Mouse (Mus musculus) kidney, embryonic 15.5 days (tissue): Measurements from ENCODE around the gene Dtx1. TPM values are rescaled to one million over a fixed set of nuclear protein-coding genes. Genes with fewer than 3 reads are reported as not detected.

Source experiments
- ATAC-seq: fragments of 200-750 bp; cut with Nextera tagmentation; replicated peaks from 2 replicates; pipeline ENCODE4 v1.8.0; 2017; ENCODE audit warnings: moderate TSS enrichment; ENCODE audit not compliant: low FRiP score
- H3K27ac ChIP-seq: fragments of 300-500 bp; sonication (generic); 2 replicates; pipeline ENCODE4 v1.5.1; 2015; ENCODE audit warnings: mild to moderate bottlenecking, inconsistent platforms
- H3K27me3 ChIP-seq: fragments of 300-500 bp; sonication (generic); 2 replicates; pipeline ENCODE4 v1.6.1; 2015; ENCODE audit warnings: inconsistent platforms
- H3K36me3 ChIP-seq: fragments of 300-500 bp; sonication (generic); 2 replicates; pipeline ENCODE4 v1.6.1; 2015; ENCODE audit warnings: inconsistent platforms
- H3K4me1 ChIP-seq: fragments of 300-500 bp; sonication (generic); 2 replicates; pipeline ENCODE4 v1.6.1; 2015; ENCODE audit warnings: inconsistent platforms
- H3K4me2 ChIP-seq: fragments of 300-500 bp; sonication (generic); 2 replicates; pipeline ENCODE4 v1.6.1; 2015; ENCODE audit warnings: moderate library complexity, mild to moderate bottlenecking, inconsistent platforms
- H3K4me3 ChIP-seq: fragments of 300-500 bp; sonication (generic); replicated peaks from 2 replicates; pipeline ENCODE4 v1.5.1; 2015; ENCODE audit warnings: mild to moderate bottlenecking, inconsistent platforms
- H3K9ac ChIP-seq: fragments of 300-500 bp; sonication (generic); 2 replicates; pipeline ENCODE4 v1.6.1; 2015; ENCODE audit warnings: mild to moderate bottlenecking, inconsistent platforms
- H3K9me3 ChIP-seq: fragments of 300-500 bp; sonication (generic); replicated peaks from 2 replicates; pipeline ENCODE4 v1.6.1; 2016; ENCODE audit warnings: inconsistent platforms
- WGBS: fragments of 180-500 bp; shearing (Covaris S2); methylation state at CpG from one replicate; pipeline ENCODE4 v1.1.7; 2015; ENCODE audit warnings: mixed read lengths; 5-methylcytosine and 5-hydroxymethylcytosine counted together
- polyA plus RNA-seq: library from polyadenylated mRNA; unstranded; fragments of >200 nt; fragmentation: Nextera tagmentation; extraction: Ambion mirVana; gene quantifications from 2 replicates; pipeline ENCODE4 v1.2.1, GENCODE M21; 2015

Dtx1 gene
- polyA plus RNA-seq, 1 experiment from 2014 or later: 8.5 TPM

DNA sequence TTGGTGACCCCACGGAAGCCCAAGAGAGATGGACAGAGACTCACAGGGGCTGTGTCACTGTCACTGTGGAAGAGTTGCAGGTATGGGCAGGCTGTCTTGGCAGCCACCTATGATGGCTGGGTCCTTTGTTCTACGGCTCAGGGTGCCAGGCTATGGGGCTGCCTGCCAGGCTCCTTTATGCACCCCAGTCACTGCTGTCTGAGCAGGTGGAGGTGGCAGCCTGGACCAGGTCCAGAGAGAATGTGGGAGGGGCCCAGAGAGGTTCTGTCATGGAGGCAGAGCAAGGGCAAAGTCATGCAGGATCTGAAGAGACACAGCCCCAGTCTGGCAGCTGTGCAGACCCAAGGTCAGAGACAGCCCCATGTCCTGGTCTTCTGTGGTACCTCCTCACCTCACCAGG lies 8.8 kb downstream of the Dtx1 start:
- H3K27me3 ChIP-seq: peaks cover 31% of the 10 kb centered on the region; the same call in 1 of the 2 replicates
- no peaks in the 10 kb centered on the region for H3K9me3 ChIP-seq
- no peak for ATAC-seq
- H3K36me3 ChIP-seq: no peaks in the 10 kb centered on the region
- 81% methylated on average over 2 of the region's 2 CpGs for WGBS
- no peak overlapping the region for H3K9ac ChIP-seq
- H3K4me2 ChIP-seq: no peak overlapping the region
- no peak overlapping the region for H3K27ac ChIP-seq
- no peak overlapping the region for H3K4me3 ChIP-seq
- peaks cover 16% of the 10 kb centered on the region for H3K4me1 ChIP-seq

DNA sequence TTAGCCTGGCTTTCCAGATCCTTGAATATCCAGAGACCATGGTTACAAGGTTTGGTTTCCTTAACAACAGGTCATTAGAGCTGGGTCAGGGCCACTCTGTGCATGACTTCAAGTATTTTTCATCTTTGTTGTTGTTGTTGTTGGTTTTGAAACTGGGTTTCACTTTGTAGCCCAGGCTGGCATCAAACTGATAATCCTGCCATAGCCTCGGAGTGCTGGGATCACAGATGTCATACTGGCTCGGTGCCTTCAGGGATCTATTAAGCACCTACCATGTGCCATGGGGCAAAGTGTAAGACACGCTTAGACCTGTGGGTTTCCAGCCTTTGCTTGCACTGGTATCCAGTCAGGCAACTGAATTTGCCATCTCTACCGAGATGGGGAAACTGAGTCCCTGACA lies 9.3 kb downstream of the Dtx1 start:
- H3K27me3 ChIP-seq: peaks cover 36% of the 10 kb centered on the region
- H3K4me2 ChIP-seq: no peak overlapping the region
- no peak for ATAC-seq
- no peaks in the 10 kb centered on the region for H3K9me3 ChIP-seq
- no peak overlapping the region for H3K4me3 ChIP-seq
- no peaks in the 10 kb centered on the region for H3K36me3 ChIP-seq
- H3K9ac ChIP-seq: no peak overlapping the region
- no peak overlapping the region for H3K27ac ChIP-seq
- peaks cover 16% of the 10 kb centered on the region for H3K4me1 ChIP-seq
- 94% methylated on average over 4 of the region's 4 CpGs for WGBS

DNA sequence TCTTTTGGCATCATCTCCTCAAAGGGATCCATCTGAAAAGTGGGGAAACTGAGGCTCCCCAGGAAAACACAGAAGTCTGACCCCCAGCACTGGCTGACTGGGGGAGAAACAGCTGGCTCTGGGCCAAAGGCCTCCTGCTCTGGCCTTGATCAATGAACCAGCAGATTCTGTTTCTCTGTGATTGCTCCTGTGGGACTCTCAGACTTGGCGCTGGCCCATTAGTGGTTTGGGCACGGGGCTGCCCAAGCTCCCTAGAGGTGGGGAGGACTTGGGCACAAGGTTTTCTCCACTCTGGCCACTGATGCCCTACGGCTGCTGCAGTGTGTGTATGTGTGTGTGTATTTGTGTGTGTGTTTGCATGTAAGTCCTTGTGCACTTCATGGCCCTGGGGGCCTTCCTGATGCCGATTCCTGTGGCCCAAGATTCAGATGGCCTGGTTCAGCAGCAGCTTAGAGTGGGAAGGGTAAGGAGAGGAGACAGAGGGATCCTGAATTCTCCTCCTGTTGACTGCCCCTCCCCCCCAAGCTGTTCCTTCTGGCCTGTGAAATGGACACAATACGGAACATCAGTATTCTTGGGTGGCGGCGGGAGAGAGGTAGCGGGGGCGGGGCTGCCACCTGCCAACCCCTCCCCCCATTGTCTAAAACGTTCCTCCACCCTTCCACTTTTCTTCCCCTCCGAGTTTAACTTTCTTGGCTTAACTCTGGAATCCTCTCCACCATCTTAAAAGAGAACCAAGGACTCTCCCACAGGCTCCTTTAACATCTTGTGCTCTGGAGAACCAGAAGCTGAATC lies 10.5 kb downstream of the Dtx1 start:
- Histone ChIP-seq H3K27me3 (peaks cover 43% of the 10 kb centered on the region), H3K4me2 (no peak overlapping the region), H3K4me3 (no peak overlapping the region), H3K9ac (no peak overlapping the region), H3K27ac (no peak overlapping the region), H3K9me3 (no peaks in the 10 kb centered on the region), H3K4me1 (peaks cover 7% of the 10 kb centered on the region), H3K36me3 (no peaks in the 10 kb centered on the region)
- ATAC-seq: no peak
- 58% methylated on average over 11 of the region's 11 CpGs for WGBS

DNA sequence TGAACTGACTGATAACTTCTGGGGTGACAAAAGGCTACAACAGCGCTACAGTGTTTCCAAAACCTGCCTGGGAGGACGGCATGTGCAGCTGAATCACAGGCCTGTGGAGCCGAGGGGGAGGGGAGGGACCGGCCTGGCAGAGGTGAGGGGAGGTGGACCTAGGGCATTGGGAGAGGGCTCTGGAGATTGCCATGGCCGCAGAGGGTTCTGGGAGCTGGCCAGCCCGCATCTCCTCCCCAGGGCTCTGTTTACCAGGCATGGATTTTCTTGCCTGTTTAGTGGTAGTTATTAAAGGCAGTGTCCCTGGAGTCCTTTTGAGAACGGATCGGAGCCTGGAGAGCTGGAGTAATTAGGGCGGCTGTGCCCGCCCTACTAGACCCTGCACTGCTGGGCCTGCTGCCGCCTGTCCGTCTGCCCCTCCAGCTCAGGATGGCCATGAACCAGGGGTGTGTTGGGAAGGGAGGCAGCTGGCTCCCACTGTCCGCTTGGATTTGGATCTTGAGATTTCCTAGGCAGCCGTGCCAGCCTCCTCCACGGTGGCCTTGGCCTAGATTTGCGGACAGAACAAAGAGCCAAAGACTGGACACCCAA lies 12.8 kb downstream of the Dtx1 start:
- H3K4me2 ChIP-seq: no peak overlapping the region
- no peak overlapping the region for H3K4me3 ChIP-seq
- H3K4me1 ChIP-seq: peaks cover 13% of the 10 kb centered on the region
- no peak for ATAC-seq
- no peaks in the 10 kb centered on the region for H3K36me3 ChIP-seq
- no peak overlapping the region for H3K27ac ChIP-seq
- no peaks in the 10 kb centered on the region for H3K9me3 ChIP-seq
- H3K27me3 ChIP-seq: peaks cover 62% of the 10 kb centered on the region
- WGBS: 39% methylated on average over 16 of the region's 16 CpGs
- no peak overlapping the region for H3K9ac ChIP-seq

DNA sequence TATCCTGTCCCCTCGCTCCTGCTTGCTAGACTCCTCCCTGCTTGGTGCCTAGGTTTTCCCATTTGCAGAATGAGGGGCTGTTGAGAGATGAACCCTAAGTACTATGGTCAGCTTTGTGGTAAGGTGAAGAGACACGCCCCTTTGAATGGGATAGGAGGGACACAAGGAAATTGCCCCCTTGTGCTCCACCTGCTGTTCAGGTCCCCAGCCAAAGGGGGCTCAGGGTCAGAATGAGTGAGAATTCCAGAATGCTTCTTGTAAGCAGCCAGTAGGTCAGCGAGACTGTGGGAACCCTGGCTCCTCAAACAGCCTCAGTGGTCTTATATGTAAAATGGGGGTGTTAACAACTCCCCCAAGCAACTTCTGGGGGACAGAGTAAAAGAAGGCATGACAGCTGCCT lies 13.5 kb downstream of the Dtx1 start:
- H3K4me1 ChIP-seq: peaks cover 13% of the 10 kb centered on the region
- 53% methylated on average over 3 of the region's 3 CpGs for WGBS
- no peak overlapping the region for H3K4me2 ChIP-seq
- H3K4me3 ChIP-seq: no peak overlapping the region
- no peaks in the 10 kb centered on the region for H3K36me3 ChIP-seq
- no peak overlapping the region for H3K9ac ChIP-seq
- H3K9me3 ChIP-seq: no peaks in the 10 kb centered on the region
- H3K27ac ChIP-seq: no peak overlapping the region
- ATAC-seq: no peak
- H3K27me3 ChIP-seq: peaks cover 69% of the 10 kb centered on the region

DNA sequence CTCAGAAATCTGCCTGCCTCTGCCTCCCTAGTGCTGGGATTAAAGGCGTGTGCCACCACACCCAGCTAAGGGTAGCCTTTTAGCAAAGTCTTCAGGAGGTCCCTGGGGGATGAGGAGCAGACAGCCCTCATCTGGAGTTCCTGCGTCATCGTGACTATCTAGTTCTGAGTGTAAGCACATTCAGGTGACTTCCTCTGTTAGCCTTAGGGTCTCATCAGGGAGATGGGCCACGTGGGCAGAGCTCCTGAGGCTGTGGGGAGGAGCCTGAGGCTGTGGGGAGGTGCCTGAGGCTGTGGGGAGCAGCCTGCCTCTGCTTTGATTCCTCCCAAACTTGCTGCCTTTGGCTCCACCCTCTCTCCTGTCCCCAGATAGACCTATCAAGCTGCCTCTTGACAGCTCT lies 14.9 kb downstream of the Dtx1 start:
- H3K4me2 ChIP-seq: no peak overlapping the region
- ATAC-seq: no peak
- no peak overlapping the region for H3K9ac ChIP-seq
- H3K36me3 ChIP-seq: no peaks in the 10 kb centered on the region
- WGBS: 52% methylated on average over 4 of the region's 4 CpGs
- H3K9me3 ChIP-seq: no peaks in the 10 kb centered on the region
- H3K27ac ChIP-seq: no peak overlapping the region
- H3K4me3 ChIP-seq: no peak overlapping the region
- peaks cover 17% of the 10 kb centered on the region for H3K4me1 ChIP-seq
- H3K27me3 ChIP-seq: peaks cover 80% of the 10 kb centered on the region

DNA sequence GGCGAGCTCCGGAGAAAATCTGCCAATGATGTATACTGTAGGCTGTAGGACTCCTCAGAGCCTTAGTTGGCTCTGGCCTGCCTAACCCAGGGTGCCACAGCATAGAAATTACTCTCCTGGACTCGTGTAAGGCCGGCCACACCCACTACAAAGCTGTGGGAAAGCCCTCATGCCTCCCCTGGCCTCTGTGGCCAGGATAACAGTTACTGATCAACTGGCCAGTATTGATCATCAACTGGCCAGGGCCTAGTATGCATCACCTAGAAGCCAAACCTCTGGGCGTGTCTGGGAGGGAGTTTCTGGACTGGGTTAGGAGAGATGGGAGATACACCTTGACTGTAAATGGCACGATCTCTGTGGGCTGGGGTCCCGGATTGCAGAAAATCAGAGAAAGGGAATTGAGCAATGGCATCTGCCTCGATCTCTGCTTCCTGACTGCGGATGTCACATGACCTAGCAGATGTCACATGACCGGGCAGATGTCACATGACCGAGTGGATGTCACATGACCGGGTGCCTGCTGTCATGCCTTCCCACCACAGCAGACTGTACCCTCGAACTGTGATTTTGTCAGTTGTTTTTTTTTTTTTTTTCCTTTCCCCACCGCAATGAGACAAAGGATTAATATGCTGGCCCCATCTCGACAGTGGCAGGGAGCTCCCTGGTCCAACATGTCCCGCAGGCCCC lies 15.5 kb downstream of the Dtx1 start:
- Histone ChIP-seq H3K9ac (no peak overlapping the region), H3K9me3 (no peaks in the 10 kb centered on the region), H3K27ac (no peak overlapping the region), H3K36me3 (no peaks in the 10 kb centered on the region), H3K4me3 (no peak overlapping the region), H3K4me2 (no peak overlapping the region), H3K27me3 (peaks cover 85% of the 10 kb centered on the region), H3K4me1 (peaks cover 23% of the 10 kb centered on the region)
- ATAC-seq: no peak
- WGBS: 77% methylated on average over 16 of the region's 16 CpGs

DNA sequence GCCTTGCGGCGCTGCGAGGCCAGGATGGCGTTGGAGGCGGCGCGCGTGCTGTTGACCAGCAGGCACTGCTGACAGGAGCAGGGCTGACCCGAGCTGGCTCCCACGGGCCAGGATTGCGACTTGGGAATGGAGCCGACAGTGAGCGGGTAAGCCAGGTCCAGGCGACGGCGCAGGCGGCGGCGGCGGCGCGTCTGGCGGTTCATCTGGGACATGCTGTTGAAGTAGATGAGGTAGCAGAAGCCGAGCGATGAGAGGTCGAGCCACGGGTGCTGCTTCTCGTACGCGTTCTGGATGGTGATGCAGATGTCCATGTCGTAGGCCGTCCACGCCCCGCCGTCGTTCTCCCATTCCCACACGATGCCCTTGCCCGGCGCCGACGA lies 17.0 kb downstream of the Dtx1 start:
- Histone ChIP-seq H3K4me1 (peaks cover 19% of the 10 kb centered on the region), H3K4me2 (peak overlapping the region; percentile 56), H3K9me3 (no peaks in the 10 kb centered on the region), H3K27ac (no peak overlapping the region), H3K27me3 (peaks cover 76% of the 10 kb centered on the region), H3K9ac (peak overlapping the region; percentile 31), H3K4me3 (peak overlapping the region; percentile 27), H3K36me3 (no peaks in the 10 kb centered on the region)
- no peak for ATAC-seq
- 5% methylated on average over 41 of the region's 41 CpGs for WGBS

DNA sequence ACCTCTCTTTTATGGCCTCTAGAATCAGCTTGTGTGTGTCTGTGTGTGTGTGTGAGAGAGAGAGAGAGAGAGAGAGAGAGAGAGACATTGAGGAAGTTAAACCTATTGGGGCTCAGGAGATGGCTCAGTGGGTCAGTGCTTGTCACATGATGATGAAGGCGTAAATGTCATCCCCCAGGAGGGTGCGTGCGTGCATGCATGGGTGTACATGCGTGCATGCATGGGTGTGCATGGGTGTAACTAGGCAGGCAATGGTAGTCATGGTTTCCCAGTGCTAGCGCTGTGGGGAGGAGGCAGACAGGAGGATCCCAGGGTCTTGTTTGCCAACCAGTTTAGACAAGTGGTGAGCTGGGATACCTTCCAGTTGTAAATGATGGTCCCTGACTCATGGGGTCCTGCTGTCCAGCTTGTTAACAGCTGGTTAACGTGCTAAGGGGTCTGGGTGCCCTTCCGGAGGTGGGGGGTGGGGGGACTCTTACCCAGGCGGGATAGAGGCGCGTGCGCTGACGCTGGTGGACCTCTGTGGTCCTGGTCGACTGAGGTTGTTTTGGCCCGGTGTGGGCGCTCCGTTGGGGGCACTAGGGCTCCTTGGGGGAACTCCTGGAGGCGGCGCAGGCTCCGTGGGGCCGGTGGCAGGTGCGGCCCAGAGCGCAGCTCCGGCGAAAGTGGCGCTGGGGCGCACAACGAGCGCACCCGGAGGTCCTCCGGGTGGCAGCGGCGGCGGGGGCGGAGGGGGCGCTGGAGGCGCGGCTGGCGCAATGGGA lies 17.6 kb downstream of the Dtx1 start:
- WGBS: 18% methylated on average over 37 of the region's 38 CpGs

DNA sequence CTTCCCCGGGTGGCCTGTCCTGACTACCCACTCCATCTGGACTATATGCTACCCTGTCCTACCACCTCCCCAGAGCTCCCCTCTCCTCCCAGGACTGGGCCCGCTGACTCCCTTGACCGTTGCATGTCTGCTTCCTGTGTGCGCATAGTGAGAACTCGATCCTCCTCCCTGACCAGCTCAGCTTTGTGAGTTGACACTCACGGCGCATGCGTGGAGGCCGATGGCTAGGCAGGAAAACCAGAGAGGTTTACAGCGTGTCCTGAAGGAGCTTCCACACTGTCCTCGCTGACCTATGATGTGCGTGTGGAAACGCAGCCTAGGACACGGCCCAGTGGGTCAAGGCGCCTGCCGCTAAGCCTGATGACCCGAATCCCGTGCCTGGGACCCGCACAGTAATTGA lies 19.7 kb downstream of the Dtx1 start:
- Histone ChIP-seq H3K9ac (no peak overlapping the region), H3K4me2 (peak overlapping the region; percentile 36), H3K27ac (no peak overlapping the region), H3K27me3 (peaks cover 55% of the 10 kb centered on the region), H3K9me3 (no peaks in the 10 kb centered on the region), H3K4me3 (no peak overlapping the region), H3K36me3 (no peaks in the 10 kb centered on the region), H3K4me1 (peaks cover 19% of the 10 kb centered on the region)
- WGBS: 39% methylated on average over 19 of the region's 19 CpGs
- 0 out of 2 replicates have a peak, but pooled peaks have one; percentile 21 for ATAC-seq

More for the DNA sequence above, 17.6 kb downstream of the Dtx1 start:
- no peak for ATAC-seq
- Histone ChIP-seq H3K36me3 (no peaks in the 10 kb centered on the region), H3K9ac (peak overlapping the region; percentile 31), H3K4me3 (peak overlapping the region; percentile 27), H3K27me3 (peaks cover 71% of the 10 kb centered on the region), H3K27ac (no peak overlapping the region), H3K4me2 (peak overlapping the region; percentile 56), H3K4me1 (peaks cover 19% of the 10 kb centered on the region), H3K9me3 (no peaks in the 10 kb centered on the region)

DNA sequence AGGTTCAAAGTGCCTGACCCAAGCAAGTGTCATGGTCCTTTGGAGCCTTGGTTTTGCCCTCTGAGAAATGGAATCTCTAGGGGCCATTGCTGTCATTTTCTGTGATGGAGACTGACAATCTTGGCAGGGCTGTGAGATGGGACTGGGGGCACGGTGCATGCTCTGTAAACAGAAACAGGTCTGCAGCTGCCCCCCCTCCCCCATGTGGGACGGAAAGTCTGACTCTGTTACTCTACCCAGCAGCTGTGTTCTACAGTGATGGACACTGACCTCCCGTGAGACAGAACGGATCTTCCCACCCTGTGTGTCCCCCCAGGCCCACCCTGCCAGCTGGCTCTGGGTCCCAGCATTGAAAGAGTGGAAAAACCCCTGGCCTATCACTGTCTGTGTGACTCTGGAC lies 21.3 kb downstream of the Dtx1 start:
- ATAC-seq: no peak
- Histone ChIP-seq H3K4me1 (peaks cover 19% of the 10 kb centered on the region), H3K4me2 (no peak overlapping the region), H3K4me3 (no peak overlapping the region), H3K27me3 (peaks cover 41% of the 10 kb centered on the region), H3K36me3 (no peaks in the 10 kb centered on the region), H3K9ac (no peak overlapping the region), H3K27ac (no peak overlapping the region), H3K9me3 (no peaks in the 10 kb centered on the region)
- WGBS: 50% methylated on average over 4 of the region's 4 CpGs

DNA sequence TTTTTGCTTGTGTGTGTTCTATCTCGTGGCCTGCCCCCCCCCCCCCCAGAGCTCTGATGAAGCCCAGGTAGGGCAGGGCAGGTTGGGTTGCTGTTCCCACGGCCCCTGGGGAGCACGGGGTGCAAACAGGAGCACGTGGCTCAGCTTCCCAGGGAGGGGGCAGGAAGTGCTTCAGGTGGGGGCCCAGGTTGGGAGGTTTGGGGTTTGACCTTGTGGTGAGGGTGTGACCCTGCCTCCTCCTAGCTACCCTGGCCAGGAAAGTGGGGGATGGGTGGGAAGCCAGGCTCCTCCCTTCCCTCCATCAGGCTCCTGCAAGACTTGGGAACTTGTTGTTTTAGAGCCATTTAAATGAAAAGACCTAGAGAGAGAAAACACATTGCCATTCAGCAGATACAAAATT lies 23.3 kb downstream of the Dtx1 start:
- no peaks in the 10 kb centered on the region for H3K9me3 ChIP-seq
- H3K27ac ChIP-seq: no peak overlapping the region
- H3K4me1 ChIP-seq: peaks cover 11% of the 10 kb centered on the region
- H3K36me3 ChIP-seq: no peaks in the 10 kb centered on the region
- H3K4me2 ChIP-seq: no peak overlapping the region
- H3K4me3 ChIP-seq: no peak overlapping the region
- WGBS: 27% methylated on average over 4 of the region's 4 CpGs
- H3K9ac ChIP-seq: no peak overlapping the region
- no peak for ATAC-seq
- H3K27me3 ChIP-seq: peaks cover 31% of the 10 kb centered on the region
